Mouse (Mus musculus) hindbrain, embryonic 16.5 days (tissue): ENCODE measurements at regions not wholly inside any gene's neighbourhood (a gene's known extent, or its start where the extent isn't known, plus 50 kb on each side); places are given as distances from the start of the nearest gene placed in this dataset.

Experiments
- ATAC-seq: fragments of 200-750 bp; cut with Nextera tagmentation; 2 replicates; pipeline ENCODE4 v1.8.0; 2017; ENCODE audit warnings: moderate TSS enrichment, moderate library complexity
- H3K27ac ChIP-seq: fragments of 300-500 bp; sonication (generic); 2 replicates; pipeline ENCODE4 v1.5.1; 2014; ENCODE audit warnings: low read depth, mild to moderate bottlenecking, control low read depth, low read length, moderate library complexity
- H3K27me3 ChIP-seq: fragments of 300-500 bp; sonication (generic); replicated peaks from 2 replicates; pipeline ENCODE4 v1.6.1; 2014; ENCODE audit warnings: low read length; ENCODE audit not compliant: control insufficient read depth, insufficient read depth
- H3K36me3 ChIP-seq: fragments of 300-500 bp; sonication (generic); 2 replicates; pipeline ENCODE4 v1.6.1; 2014; ENCODE audit warnings: mild to moderate bottlenecking, low read length, moderate library complexity, mixed read lengths; ENCODE audit not compliant: control insufficient read depth, insufficient read depth
- H3K4me1 ChIP-seq: fragments of 300-500 bp; sonication (generic); 2 replicates; pipeline ENCODE4 v1.6.1; 2014; ENCODE audit warnings: low read depth, low read length; ENCODE audit not compliant: control insufficient read depth, insufficient read depth
- H3K4me2 ChIP-seq: fragments of 300-500 bp; sonication (generic); 2 replicates; pipeline ENCODE4 v1.6.1; 2014; ENCODE audit warnings: mild to moderate bottlenecking, low read length, control low read depth, moderate library complexity
- H3K4me3 ChIP-seq: fragments of 300-500 bp; sonication (generic); 2 replicates; pipeline ENCODE4 v1.5.1; 2014; ENCODE audit warnings: mild to moderate bottlenecking, low read length, control low read depth, moderate library complexity
- H3K9ac ChIP-seq: fragments of 300-500 bp; sonication (generic); 2 replicates; pipeline ENCODE4 v1.6.1; 2014; ENCODE audit warnings: low read depth, mild to moderate bottlenecking, control low read depth, low read length, moderate library complexity
- H3K9me3 ChIP-seq: fragments of 300-500 bp; sonication (generic); 2 replicates; pipeline ENCODE4 v1.6.1; 2014; ENCODE audit warnings: mild to moderate bottlenecking, low read length, moderate library complexity; ENCODE audit not compliant: control insufficient read depth
- WGBS: fragments of 180-500 bp; shearing (Covaris S2); extraction: QIAGEN DNeasy Blood & Tissue Kit; methylation state at CpG from one replicate; pipeline ENCODE4 v1.1.7; 2014; 5-methylcytosine and 5-hydroxymethylcytosine counted together

- Histone ChIP-seq H3K27ac (peak overlapping the region; percentile 49), H3K27me3 (no peaks in the 10 kb centered on the region), H3K36me3 (no peaks in the 10 kb centered on the region), H3K4me1 (peaks cover 39% of the 10 kb centered on the region), H3K4me3 (no peak overlapping the region), H3K9me3 (no peaks in the 10 kb centered on the region), H3K9ac (no peak overlapping the region), H3K4me2 (no peak overlapping the region)
- WGBS: 48% methylated on average over 6 of the region's 6 CpGs
- ATAC-seq: no peak
These were observed 77.5 kb upstream of the Tiam2 start for GRCm38 (mm10) chr17:3248875-3249274.

GRCm38 (mm10) chr17:3249320-3249719 is 77.1 kb upstream of the Tiam2 start:
- Histone ChIP-seq H3K27me3 (no peaks in the 10 kb centered on the region), H3K4me3 (no peak overlapping the region), H3K36me3 (no peaks in the 10 kb centered on the region), H3K4me2 (no peak overlapping the region), H3K4me1 (peaks cover 38% of the 10 kb centered on the region), H3K27ac (peak overlapping the region; percentile 49), H3K9ac (no peak overlapping the region), H3K9me3 (no peaks in the 10 kb centered on the region)
- ATAC-seq: no peak
- WGBS: 54% methylated on average over 7 of the region's 7 CpGs

GRCm38 (mm10) chr17:3251176-3251575 is 75.2 kb upstream of the Tiam2 start:
- ATAC-seq: no peak
- Histone ChIP-seq H3K4me2 (no peak overlapping the region), H3K36me3 (no peaks in the 10 kb centered on the region), H3K27ac (peak overlapping the region; percentile 21; the same call in 1 of the 2 replicates), H3K4me3 (no peak overlapping the region), H3K9me3 (no peaks in the 10 kb centered on the region), H3K9ac (no peak overlapping the region), H3K27me3 (no peaks in the 10 kb centered on the region), H3K4me1 (peaks cover 25% of the 10 kb centered on the region)
- WGBS: 56% methylated on average over 4 of the region's 4 CpGs

GRCm38 (mm10) chr17:3251966-3252365 is 74.4 kb upstream of the Tiam2 start:
- H3K27me3 ChIP-seq: no peaks in the 10 kb centered on the region
- H3K4me2 ChIP-seq: no peak overlapping the region
- WGBS: 97% methylated on average over 5 of the region's 5 CpGs
- no peak overlapping the region for H3K4me3 ChIP-seq
- H3K27ac ChIP-seq: no peak overlapping the region
- H3K4me1 ChIP-seq: peaks cover 19% of the 10 kb centered on the region
- no peaks in the 10 kb centered on the region for H3K36me3 ChIP-seq
- no peak for ATAC-seq
- H3K9ac ChIP-seq: no peak overlapping the region
- H3K9me3 ChIP-seq: no peaks in the 10 kb centered on the region

GRCm38 (mm10) chr17:3253508-3254176 is 72.7 kb upstream of the Tiam2 start:
- Histone ChIP-seq H3K4me3 (no peak overlapping the region), H3K9ac (no peak overlapping the region), H3K27ac (no peak overlapping the region), H3K36me3 (no peaks in the 10 kb centered on the region), H3K4me2 (no peak overlapping the region), H3K27me3 (no peaks in the 10 kb centered on the region), H3K4me1 (peaks cover 13% of the 10 kb centered on the region), H3K9me3 (no peaks in the 10 kb centered on the region)
- 80% methylated on average over 10 of the region's 10 CpGs for WGBS
- no peak for ATAC-seq

GRCm38 (mm10) chr17:3256765-3257164 is 69.6 kb upstream of the Tiam2 start:
- Histone ChIP-seq H3K36me3 (no peaks in the 10 kb centered on the region), H3K9me3 (no peaks in the 10 kb centered on the region), H3K27ac (0 out of 2 replicates have a peak overlapping the region, but pooled peaks have one; percentile 17), H3K9ac (no peak overlapping the region), H3K4me2 (no peak overlapping the region), H3K4me1 (peaks cover 5% of the 10 kb centered on the region), H3K27me3 (no peaks in the 10 kb centered on the region), H3K4me3 (no peak overlapping the region)
- WGBS: 91% methylated on average over 7 of the region's 7 CpGs
- no peak for ATAC-seq

GRCm38 (mm10) chr17:3258811-3259510 is 67.4 kb upstream of the Tiam2 start:
- WGBS: 47% methylated on average over 9 of the region's 9 CpGs

GRCm38 (mm10) chr17:3260796-3261195 is 65.6 kb upstream of the Tiam2 start:
- no peak overlapping the region for H3K4me2 ChIP-seq
- H3K27ac ChIP-seq: no peak overlapping the region
- ATAC-seq: no peak
- H3K9me3 ChIP-seq: no peaks in the 10 kb centered on the region
- no peak overlapping the region for H3K9ac ChIP-seq
- WGBS: 94% methylated on average over 11 of the region's 11 CpGs
- H3K27me3 ChIP-seq: no peaks in the 10 kb centered on the region
- H3K4me1 ChIP-seq: peaks cover 3% of the 10 kb centered on the region
- no peak overlapping the region for H3K4me3 ChIP-seq
- no peaks in the 10 kb centered on the region for H3K36me3 ChIP-seq

More at GRCm38 (mm10) chr17:3258811-3259510, 67.4 kb upstream of the Tiam2 start:
- peaks cover 3% of the 10 kb centered on the region for H3K4me1 ChIP-seq
- no peaks in the 10 kb centered on the region for H3K27me3 ChIP-seq
- H3K9ac ChIP-seq: no peak overlapping the region
- H3K27ac ChIP-seq: no peak overlapping the region
- H3K36me3 ChIP-seq: no peaks in the 10 kb centered on the region
- no peaks in the 10 kb centered on the region for H3K9me3 ChIP-seq
- ATAC-seq: no peak
- H3K4me2 ChIP-seq: no peak overlapping the region
- no peak overlapping the region for H3K4me3 ChIP-seq

- peak; percentile 79 for ATAC-seq
- H3K9ac ChIP-seq: no peak overlapping the region
- no peak overlapping the region for H3K27ac ChIP-seq
- H3K4me3 ChIP-seq: no peak overlapping the region
- no peaks in the 10 kb centered on the region for H3K36me3 ChIP-seq
- no peaks in the 10 kb centered on the region for H3K9me3 ChIP-seq
- H3K4me2 ChIP-seq: no peak overlapping the region
- H3K4me1 ChIP-seq: no peaks in the 10 kb centered on the region
- 47% methylated on average over 22 of the region's 22 CpGs for WGBS
- no peaks in the 10 kb centered on the region for H3K27me3 ChIP-seq
These were observed 53.0 kb upstream of the Tiam2 start for GRCm38 (mm10) chr17:3273108-3274091.
